Mouse (Mus musculus) megakaryocyte, adult 5-6 weeks (primary cell): ENCODE results near the gene Hist1h2bn. TPM values are rescaled to one million over a fixed set of nuclear protein-coding genes. Genes with fewer than 3 reads are reported as not detected.
A peak's percentile ranks its signal among the peaks of the same experiment; 100 is the strongest.
"Not testable (repeated sequence)": the region's sequence is repeated elsewhere in the genome, so short reads cannot be mapped to it uniquely, and the experiment has no call there.

Source experiments
- ATAC-seq: 2 replicates; pipeline ENCODE4 v1.8.0; 2016; ENCODE audit warnings: mild to moderate bottlenecking, inconsistent platforms; ENCODE audit not compliant: poor library complexity, severe bottlenecking
- total RNA-seq, 2 experiments: library from RNA; stranded (forward) in 1 of 2; stranded (reverse) in 1 of 2; fragments of 153-499, 151-499 nt in 1 of 2; fragments of 221-1000, 200-1000 nt in 1 of 2; gene quantifications; 2 replicates each; pipeline versions ENCODE4 v1.2.3 to v1.2.4; 2015 to 2017

The Hist1h2bn gene
- total RNA-seq, 2 experiments from 2014 or later: 318 to 1,434 TPM

DNA sequence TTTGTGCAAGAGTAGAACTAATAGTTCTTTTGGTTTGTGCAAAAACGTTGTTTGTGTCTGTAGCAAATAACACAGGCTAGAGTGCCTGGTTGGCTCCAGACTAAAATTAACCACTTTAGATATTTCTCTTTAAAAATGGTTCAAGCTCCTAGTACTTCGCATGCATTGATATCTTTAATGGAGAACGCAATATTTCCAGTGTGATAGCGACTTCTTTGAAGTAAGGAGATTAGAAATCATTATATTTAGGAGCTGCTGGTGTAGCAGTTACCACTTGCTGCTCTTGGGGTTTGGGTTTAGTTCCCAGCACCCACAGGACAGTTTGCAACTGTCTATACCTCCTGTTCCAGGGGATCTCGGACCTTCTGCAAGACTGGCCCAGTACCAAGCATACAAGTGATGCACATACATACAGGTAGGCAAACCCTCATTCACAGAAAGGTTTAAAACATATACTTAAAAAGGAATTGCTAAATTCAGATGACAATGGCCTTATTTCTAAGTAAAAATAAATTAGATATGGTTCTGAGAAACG is 27.2 kb downstream of the Hist1h2bn start:
- no peak for ATAC-seq

DNA sequence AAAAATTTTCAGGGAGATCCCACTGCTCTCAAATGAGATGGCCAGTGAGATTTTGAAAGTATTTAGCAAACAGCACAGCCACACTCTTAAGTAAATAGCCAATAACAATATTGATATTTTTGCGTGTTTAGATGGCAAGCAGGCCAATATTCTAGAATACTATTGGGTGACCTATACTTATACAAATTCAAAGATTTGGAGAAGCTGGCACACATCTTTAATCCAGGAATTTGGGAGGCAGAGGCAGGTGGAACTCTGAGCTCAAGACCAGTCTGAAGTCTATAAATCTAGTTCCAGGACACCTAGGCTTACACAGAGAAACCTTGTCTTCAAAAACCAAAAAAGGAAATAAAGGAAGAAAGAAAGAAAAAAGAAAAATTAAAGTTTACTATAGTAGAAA is 27.7 kb downstream of the Hist1h2bn start:
- ATAC-seq: no peak

DNA sequence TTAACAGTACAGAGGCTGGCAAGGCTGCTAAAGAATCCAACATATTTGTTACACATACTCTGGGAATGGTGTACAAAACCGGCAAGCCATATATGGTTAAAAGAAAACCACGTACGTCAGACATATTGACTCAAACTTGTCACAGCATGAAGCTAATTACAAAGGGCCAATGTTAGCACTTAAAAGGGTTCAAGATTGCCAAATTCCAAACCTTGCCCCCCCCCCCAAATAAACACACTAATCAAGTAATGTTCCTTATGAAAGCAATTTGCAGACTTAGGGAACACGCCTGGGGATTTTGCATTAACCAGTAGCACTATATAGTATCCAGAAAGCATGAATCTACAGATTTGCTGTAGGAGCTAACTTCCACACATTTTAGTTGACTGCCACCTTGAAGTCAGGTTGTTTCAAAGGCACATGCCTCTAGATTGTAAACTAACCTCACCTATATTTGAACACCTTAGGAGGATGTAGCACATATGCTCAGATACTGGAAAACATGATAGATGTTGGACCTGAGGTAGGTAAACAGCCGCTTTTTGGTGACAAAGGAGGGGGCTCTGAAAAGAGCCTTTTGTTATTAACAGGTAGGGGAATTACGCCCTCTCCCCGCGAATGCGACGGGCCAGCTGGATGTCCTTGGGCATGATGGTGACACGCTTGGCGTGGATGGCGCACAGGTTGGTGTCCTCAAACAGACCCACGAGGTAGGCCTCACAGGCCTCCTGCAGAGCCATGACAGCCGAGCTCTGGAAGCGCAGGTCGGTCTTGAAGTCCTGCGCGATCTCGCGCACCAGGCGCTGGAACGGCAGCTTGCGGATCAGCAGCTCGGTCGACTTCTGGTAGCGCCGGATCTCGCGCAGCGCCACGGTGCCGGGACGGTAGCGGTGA is 28.7 kb downstream of the Hist1h2bn start:
- not testable (repeated sequence) for ATAC-seq

DNA sequence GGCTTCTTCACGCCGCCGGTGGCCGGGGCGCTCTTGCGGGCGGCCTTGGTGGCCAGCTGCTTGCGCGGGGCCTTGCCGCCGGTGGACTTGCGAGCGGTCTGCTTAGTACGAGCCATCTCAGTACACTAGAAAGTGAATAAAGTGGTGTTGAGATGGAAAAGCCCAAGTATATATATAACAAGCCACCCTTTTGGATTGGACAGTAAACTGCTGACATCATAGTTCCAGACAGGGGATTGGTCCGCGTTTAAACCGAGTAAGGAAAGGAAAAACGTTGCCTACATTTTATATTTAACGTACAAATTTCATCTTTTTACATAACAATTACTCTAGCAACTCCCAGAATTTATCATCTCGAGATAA is 29.3 kb downstream of the Hist1h2bn start, which contains the start of gene Hist1h3i:
TSS of gene Hist1h3i (minus strand) at position 116 of the 363 bp plus-strand sequence.
- ATAC-seq: peak; percentile 44

DNA sequence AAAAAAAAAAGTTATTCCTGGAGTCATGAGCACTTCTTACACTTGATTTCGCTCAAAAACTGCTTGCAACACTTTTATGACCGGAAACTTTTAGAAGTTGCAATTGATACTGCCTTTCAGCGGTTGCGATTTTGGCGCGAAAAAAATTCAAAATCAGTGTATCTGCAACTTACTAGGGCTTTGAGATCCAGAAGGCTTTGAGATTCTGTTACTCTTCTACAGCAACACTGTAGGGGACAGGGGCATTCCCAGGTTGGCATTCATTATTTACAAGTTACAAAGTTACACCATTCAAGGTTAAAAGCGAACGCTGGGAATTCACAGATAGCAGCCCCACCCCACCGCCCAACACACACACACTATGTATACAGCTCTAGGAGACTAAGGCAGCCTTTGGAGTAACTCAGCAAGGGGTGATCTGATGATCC is 29.8 kb downstream of the Hist1h2bn start:
- ATAC-seq: no peak

DNA sequence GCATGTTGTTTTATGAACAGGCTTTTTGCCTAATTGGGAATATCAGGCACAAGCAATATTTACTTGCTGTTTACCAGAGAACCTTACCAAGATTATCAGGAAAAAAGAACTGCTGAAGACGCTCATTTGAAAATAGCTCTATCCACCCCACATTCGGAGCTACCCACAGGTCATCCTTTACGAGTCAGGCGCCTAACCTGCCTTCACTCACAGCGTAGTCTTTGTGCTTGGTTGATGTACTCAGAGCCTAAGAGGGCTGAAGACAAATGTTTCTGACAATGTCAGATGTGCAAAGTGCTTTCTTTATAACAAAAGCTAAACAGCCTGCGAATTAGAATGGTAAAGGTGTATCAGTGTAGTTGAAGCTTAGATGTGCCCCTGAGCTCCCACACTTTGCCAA is 30.4 kb downstream of the Hist1h2bn start:
- ATAC-seq: no peak

DNA sequence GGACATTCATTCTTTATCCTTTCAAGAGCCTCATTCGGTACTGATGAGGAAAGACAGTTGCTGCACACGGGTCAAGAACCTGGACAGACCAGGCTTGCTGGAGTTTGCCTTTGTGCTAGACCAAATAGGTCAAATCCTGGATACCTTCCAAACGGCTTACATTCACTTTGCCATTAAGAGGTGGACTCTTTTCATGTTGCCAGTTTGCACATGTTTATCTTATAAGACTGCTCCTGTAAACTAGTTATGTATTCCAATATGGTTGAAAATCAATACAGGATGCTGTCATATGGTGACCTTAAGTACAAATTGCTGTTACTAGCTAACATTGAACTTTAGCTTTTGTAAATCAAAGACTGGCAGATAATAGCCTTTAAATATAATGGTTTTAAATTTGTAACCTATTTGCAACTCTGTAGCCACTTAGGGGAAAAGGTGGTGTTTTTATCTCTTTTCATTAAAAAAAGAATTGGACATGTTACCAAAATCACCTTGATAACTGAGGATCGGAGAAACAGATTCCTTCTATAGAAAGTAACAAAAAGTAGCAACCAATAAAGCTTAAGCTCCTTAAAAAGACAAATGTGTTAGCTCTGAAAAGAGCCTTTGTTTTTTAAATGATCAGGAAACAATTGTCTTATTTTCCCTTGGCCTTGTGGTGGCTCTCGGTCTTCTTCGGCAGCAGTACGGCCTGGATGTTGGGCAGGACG is 32.4 kb downstream of the Hist1h2bn start:
- no peak for ATAC-seq

DNA sequence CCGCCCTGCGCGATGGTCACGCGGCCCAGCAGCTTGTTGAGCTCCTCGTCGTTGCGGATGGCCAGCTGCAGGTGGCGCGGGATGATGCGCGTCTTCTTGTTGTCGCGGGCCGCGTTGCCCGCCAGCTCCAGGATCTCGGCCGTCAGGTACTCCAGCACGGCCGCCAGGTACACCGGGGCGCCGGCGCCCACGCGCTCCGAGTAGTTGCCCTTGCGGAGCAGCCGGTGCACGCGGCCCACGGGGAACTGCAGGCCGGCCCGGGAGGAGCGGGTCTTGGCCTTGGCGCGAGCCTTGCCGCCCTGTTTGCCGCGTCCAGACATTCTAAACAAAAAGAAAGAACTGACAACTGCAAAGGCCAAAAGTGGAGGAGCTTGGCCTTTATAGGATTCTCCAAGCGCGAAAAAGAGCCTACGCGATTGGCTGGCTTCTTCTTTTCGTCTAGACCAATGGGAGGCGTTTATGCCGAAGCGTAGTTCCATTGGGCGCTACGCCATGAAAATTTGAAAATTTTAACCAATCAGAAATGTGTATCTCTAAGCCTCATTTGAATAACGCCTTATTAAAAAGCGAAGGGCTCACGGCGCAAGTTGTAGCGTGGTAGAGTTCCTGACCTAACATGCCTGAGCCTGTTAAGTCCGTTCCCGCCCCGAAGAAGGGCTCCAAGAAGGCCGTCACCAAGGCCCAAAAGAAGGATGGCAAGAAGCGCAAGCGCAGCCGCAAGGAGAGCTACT is 33.1 kb downstream of the Hist1h2bn start, which contains the start of the genes Hist1h2an and Hist1h2bp:
TSS of gene Hist1h2an (minus strand) at position 320 of the 731 bp plus-strand sequence.
TSS of gene Hist1h2bp (plus strand) at position 563 of the 731 bp plus-strand sequence.
- peak; percentile 90 for ATAC-seq

DNA sequence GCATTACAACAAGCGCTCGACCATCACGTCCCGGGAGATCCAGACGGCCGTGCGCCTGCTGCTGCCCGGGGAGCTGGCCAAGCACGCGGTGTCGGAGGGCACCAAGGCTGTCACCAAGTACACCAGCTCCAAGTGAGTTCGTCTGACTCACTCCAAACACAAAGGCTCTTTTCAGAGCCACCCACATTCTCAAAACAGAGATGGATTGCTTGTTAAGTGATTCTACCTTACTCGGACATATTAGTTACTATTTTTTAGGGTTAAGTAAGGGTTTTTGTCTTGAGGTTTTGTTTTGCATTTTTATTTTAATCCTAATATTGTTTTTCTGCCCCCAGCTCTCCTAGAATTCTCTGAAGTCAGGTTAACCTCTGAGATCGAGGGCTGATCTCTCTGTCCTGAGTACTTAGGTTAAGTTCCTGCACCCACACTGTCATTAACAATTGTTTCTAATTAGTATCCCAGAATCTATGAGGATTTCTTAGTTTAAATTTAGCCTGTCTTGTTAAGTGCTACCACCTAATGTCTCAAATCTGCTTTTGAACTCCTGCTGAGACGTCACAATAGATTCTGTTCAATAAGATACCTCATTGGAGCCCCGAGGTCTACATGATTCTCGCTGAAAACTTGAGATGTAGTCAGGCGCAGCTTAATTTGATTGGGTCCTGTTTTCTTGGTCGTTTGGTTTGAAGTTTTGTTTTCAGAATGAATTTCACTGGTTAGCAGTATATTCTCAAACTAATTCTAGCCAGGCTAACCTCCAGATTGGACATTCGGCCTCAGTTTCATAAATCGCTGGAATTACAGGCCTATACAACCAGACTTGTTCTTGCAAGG is 34.1 kb downstream of the Hist1h2bn start:
- no peak for ATAC-seq

DNA sequence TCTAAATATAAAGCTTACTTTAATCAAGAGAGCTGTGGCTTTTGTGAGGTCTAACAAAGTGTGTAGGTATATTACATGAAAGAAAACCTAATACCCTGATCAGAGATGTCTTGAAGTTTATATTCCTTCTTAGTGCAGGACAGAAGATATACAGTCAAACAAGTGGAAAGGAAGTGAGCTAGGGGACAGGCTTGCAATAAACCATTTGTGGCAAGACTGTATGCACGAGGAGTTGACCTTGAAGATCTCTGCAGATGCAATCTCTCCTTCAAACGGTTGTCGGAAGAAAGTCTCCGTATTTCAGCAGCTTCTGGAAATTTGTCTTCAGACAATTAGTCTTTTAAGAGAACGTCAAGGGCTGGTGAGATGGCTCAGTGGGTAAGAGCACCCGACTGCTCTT is 36.0 kb downstream of the Hist1h2bn start:
- ATAC-seq: no peak

DNA sequence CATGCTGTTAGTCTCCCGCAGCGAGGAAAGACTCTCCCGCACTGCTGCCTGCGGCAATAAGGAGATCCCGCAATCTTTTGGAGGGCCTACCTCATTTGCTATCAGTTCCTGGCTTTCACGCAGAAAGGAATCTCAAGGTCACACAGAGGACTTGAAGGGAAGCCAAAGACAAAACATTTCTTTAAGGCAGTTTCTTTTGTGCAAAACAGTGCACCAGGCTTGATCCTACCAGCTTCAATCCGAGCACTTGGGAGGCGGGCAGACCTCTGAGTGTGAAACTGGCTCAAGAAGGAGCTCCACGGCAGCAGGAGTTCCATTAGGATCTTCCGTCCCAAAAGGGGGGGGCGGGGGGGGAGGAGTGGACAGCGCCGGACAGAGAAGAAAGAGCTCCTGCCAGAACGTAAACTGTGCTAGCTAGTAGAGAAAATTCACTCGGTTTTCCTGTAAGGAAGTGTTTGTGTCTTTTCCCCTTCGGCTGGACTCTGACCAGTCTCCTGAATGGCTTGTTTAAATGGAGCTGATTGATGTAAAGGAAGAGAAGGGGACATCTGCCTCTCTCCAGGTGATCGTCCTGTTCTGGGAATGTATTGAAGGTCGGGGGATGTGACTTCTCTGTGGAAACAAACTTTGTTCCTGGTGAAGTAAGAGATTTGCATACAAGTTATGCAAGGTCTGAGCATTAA is 36.8 kb downstream of the Hist1h2bn start:
- no peak for ATAC-seq

DNA sequence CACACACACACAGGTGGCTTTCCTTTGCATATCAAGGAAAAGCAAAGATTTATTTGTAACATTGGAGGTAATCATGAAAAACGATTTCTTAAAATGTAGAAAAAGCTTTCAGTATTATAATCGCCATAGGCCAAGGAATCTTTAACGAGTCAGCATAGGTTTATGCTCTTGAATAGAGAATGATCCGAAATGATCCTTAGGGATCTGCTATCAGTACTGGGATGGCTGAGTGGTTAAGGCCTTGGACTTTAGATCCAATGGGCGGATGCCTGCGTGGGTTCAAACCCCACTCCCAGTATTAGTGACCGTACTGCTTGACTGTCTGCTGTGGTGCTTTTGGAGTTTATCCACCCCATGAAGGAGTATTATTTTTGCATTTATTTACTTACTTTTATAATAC is 41.7 kb downstream of the Hist1h2bn start:
- no peak for ATAC-seq

DNA sequence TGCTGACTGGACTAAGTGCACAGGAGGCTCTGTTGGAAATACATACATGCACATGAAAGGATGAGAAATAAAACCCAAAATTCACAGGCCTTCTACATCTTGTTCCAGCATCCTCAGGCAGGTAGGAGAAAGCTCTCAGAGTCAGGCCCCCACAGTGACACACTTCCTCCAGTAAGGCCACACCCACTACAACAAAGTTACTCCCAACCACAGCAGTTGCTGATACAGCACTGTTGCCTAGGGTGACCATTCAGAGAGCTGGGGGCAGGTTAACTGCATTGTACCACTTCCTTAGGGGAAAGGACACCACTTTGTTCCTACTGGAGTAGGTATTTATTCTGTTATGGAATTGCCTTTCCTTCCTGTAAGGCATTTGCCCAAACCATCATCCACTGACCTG is 43.2 kb downstream of the Hist1h2bn start:
- peak; percentile 87 for ATAC-seq

DNA sequence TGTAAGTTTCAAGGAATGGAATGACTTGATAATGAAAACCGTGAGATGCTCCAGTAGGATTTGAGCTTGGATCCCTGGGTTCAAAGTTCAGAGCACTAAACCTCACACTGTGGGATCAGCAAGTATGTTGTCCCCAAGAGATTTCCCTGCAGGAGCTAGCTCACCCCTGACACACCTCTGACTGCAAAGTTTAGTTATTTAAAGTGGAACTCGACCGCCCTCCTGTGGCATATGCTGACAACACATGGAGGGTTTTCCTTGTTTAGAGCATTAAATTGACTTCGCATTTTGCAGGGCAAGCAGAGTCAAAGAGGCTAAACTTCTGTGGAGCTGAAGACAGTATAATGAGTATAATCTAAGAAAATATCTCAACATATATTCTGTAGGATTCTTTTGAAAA is 49.1 kb downstream of the Hist1h2bn start:
- ATAC-seq: peak; percentile 96

Other genes starting within 250 kb of the Hist1h2bn start
- 7.0 and 7.1 TPM in 2 replicates for gene Zkscan8, start 223.0 kb upstream of the Hist1h2bn start, total RNA-seq (2015)
- 4.4 and 4.9 TPM in 2 replicates for gene Zkscan8, start 223.0 kb upstream of the Hist1h2bn start, total RNA-seq (2017)
- gene Olfr1366, start 211.3 kb upstream of the Hist1h2bn start, total RNA-seq (2015): not detected in 2 replicates
- gene Olfr1366, start 211.3 kb upstream of the Hist1h2bn start, total RNA-seq (2017): not detected in 2 replicates
- gene Olfr1535, start 194.2 kb upstream of the Hist1h2bn start, total RNA-seq (2015): not detected in 2 replicates
- not detected in 2 replicates for gene Olfr1535, start 194.2 kb upstream of the Hist1h2bn start, total RNA-seq (2017)
- not detected in 2 replicates for gene Olfr1364, start 172.4 kb upstream of the Hist1h2bn start, total RNA-seq (2015)
- not detected in 2 replicates for gene Olfr1364, start 172.4 kb upstream of the Hist1h2bn start, total RNA-seq (2017)
- gene Olfr1362, start 140.1 kb upstream of the Hist1h2bn start, total RNA-seq (2015): not detected in 2 replicates
- gene Olfr1362, start 140.1 kb upstream of the Hist1h2bn start, total RNA-seq (2017): not detected in 2 replicates
- gene Olfr11, start 111.6 kb upstream of the Hist1h2bn start, total RNA-seq (2015): not detected in 2 replicates
- not detected in 2 replicates for gene Olfr11, start 111.6 kb upstream of the Hist1h2bn start, total RNA-seq (2017)
- not detected in 2 replicates for gene Olfr1361, start 90.7 kb upstream of the Hist1h2bn start, total RNA-seq (2015)
- gene Olfr1361, start 90.7 kb upstream of the Hist1h2bn start, total RNA-seq (2017): not detected in 2 replicates
- gene Olfr1360, start 76.7 kb upstream of the Hist1h2bn start, total RNA-seq (2015): not detected in 2 replicates
- not detected in 2 replicates for gene Olfr1360, start 76.7 kb upstream of the Hist1h2bn start, total RNA-seq (2017)
- gene Olfr1359, start 56.0 kb upstream of the Hist1h2bn start, total RNA-seq (2015): not detected in 2 replicates
- not detected in 2 replicates for gene Olfr1359, start 56.0 kb upstream of the Hist1h2bn start, total RNA-seq (2017)
- 262 and 280 TPM in 2 replicates for gene Hist1h2bl, start 38.0 kb upstream of the Hist1h2bn start, total RNA-seq (2015)
- gene Hist1h2bl, start 38.0 kb upstream of the Hist1h2bn start, total RNA-seq (2017): 409 and 426 TPM in 2 replicates
- 5.0 and 7.6 TPM in 2 replicates for gene Hist1h2ai, start 37.7 kb upstream of the Hist1h2bn start, total RNA-seq (2015)
- gene Hist1h2ai, start 37.7 kb upstream of the Hist1h2bn start, total RNA-seq (2017): 3,924 and 4,338 TPM in 2 replicates
- gene Hist1h3h, start 36.5 kb upstream of the Hist1h2bn start, total RNA-seq (2015): 37.0 and 141 TPM in 2 replicates
- gene Hist1h3h, start 36.5 kb upstream of the Hist1h2bn start, total RNA-seq (2017): 82.6 and 194 TPM in 2 replicates
- gene Hist1h2bm, start 32.1 kb upstream of the Hist1h2bn start, total RNA-seq (2015): 139 and 162 TPM in 2 replicates
- 615 and 635 TPM in 2 replicates for gene Hist1h2bm, start 32.1 kb upstream of the Hist1h2bn start, total RNA-seq (2017)
- gene Hist1h4j, start 19.1 kb upstream of the Hist1h2bn start, total RNA-seq (2015): 5.8 and 10.7 TPM in 2 replicates
- gene Hist1h4j, start 19.1 kb upstream of the Hist1h2bn start, total RNA-seq (2017): 595 and 644 TPM in 2 replicates
- 97.3 and 158 TPM in 2 replicates for gene Hist1h4k, start 3.6 kb upstream of the Hist1h2bn start, total RNA-seq (2015)
- gene Hist1h4k, start 3.6 kb upstream of the Hist1h2bn start, total RNA-seq (2017): 2,083 and 3,751 TPM in 2 replicates
- gene Hist1h2ak, start 296 bp upstream of the Hist1h2bn start, total RNA-seq (2015): 141 and 258 TPM in 2 replicates
- 1,551 and 1,637 TPM in 2 replicates for gene Hist1h2ak, start 296 bp upstream of the Hist1h2bn start, total RNA-seq (2017)
- 792 and 803 TPM in 2 replicates for gene Hist1h1b, start 26.5 kb downstream of the Hist1h2bn start, total RNA-seq (2015)
- gene Hist1h1b, start 26.5 kb downstream of the Hist1h2bn start, total RNA-seq (2017): 2,001 and 2,565 TPM in 2 replicates
- gene Hist1h3i, start 29.2 kb downstream of the Hist1h2bn start, total RNA-seq (2015): 290 and 369 TPM in 2 replicates
- gene Hist1h3i, start 29.2 kb downstream of the Hist1h2bn start, total RNA-seq (2017): 211 and 245 TPM in 2 replicates
- 5.6 TPM in 1 of 2 replicates, not detected in the other for gene Hist1h2an, start 33.1 kb downstream of the Hist1h2bn start, total RNA-seq (2015)
- 740 and 806 TPM in 2 replicates for gene Hist1h2an, start 33.1 kb downstream of the Hist1h2bn start, total RNA-seq (2017)
- 15.3 and 29.2 TPM in 2 replicates for gene Hist1h2bp, start 33.3 kb downstream of the Hist1h2bn start, total RNA-seq (2015)
- 50.7 and 60.8 TPM in 2 replicates for gene Hist1h2bp, start 33.3 kb downstream of the Hist1h2bn start, total RNA-seq (2017)
- 340 and 370 TPM in 2 replicates for gene Hist1h2bq, start 56.1 kb downstream of the Hist1h2bn start, total RNA-seq (2015)
- gene Hist1h2bq, start 56.1 kb downstream of the Hist1h2bn start, total RNA-seq (2017): 37.2 and 71.4 TPM in 2 replicates
- gene Hist1h2ao, start 56.3 kb downstream of the Hist1h2bn start, total RNA-seq (2015): 149 and 256 TPM in 2 replicates
- 2,161 and 2,311 TPM in 2 replicates for gene Hist1h2ao, start 56.3 kb downstream of the Hist1h2bn start, total RNA-seq (2017)
- 67.9 and 71.7 TPM in 2 replicates for gene Hist1h4m, start 57.6 kb downstream of the Hist1h2bn start, total RNA-seq (2015)
- 1,995 and 3,050 TPM in 2 replicates for gene Hist1h4m, start 57.6 kb downstream of the Hist1h2bn start, total RNA-seq (2017)
- gene Hist1h4n, start 78.1 kb downstream of the Hist1h2bn start, total RNA-seq (2015): 60.0 and 63.1 TPM in 2 replicates
- 1,683 and 2,067 TPM in 2 replicates for gene Hist1h4n, start 78.1 kb downstream of the Hist1h2bn start, total RNA-seq (2017)
- gene Hist1h2ap, start 79.4 kb downstream of the Hist1h2bn start, total RNA-seq (2015): 111 and 142 TPM in 2 replicates
- 857 and 1,070 TPM in 2 replicates for gene Hist1h2ap, start 79.4 kb downstream of the Hist1h2bn start, total RNA-seq (2017)
- gene Hist1h2br, start 79.6 kb downstream of the Hist1h2bn start, total RNA-seq (2015): 322 and 378 TPM in 2 replicates
- 273 and 294 TPM in 2 replicates for gene Hist1h2br, start 79.6 kb downstream of the Hist1h2bn start, total RNA-seq (2017)
- gene Zfp184, start 191.0 kb downstream of the Hist1h2bn start, total RNA-seq (2015): 0.23 and 0.36 TPM in 2 replicates
- gene Zfp184, start 191.0 kb downstream of the Hist1h2bn start, total RNA-seq (2017): 0.65 TPM in 1 of 2 replicates, not detected in the other
- gene Pom121l2, start 227.1 kb downstream of the Hist1h2bn start, total RNA-seq (2015): not detected in 2 replicates
- not detected in 2 replicates for gene Pom121l2, start 227.1 kb downstream of the Hist1h2bn start, total RNA-seq (2017)